Mouse (Mus musculus) gastrocnemius, adult 2 months (tissue): ENCODE measurements at regions not wholly inside any gene's neighbourhood (a gene's known extent, or its start where the extent isn't known, plus 50 kb on each side); places are given as distances from the start of the nearest gene placed in this dataset.
"Not testable (repeated sequence)": the region's sequence is repeated elsewhere in the genome, so short reads cannot be mapped to it uniquely, and the experiment has no call there.

Experiments
- DNase-seq: peaks from one replicate; pipeline ENCODE4 v3.0.0; 2022
- H3K27ac ChIP-seq: fragments of 200-600 bp; 2 replicates; pipeline ENCODE4 v1.8.1; 2022; ENCODE audit warnings: mild to moderate bottlenecking
- H3K4me3 ChIP-seq: fragments of 200-600 bp; 2 replicates; pipeline ENCODE4 v1.8.1; 2022; ENCODE audit warnings: mild to moderate bottlenecking, moderate library complexity
- CTCF ChIP-seq: fragments of 200-600 bp; IDR thresholded peaks from 2 replicates; pipeline ENCODE4 v1.8.1; 2022; ENCODE audit warnings: antibody characterized with exemption, mild to moderate bottlenecking, moderate library complexity
- intact Hi-C: fragments of 180-260 bp; cut with DNase I; formaldehyde crosslinking; loops from one replicate; pipeline ENCODE4 v1.15.1; 2025

DNA sequence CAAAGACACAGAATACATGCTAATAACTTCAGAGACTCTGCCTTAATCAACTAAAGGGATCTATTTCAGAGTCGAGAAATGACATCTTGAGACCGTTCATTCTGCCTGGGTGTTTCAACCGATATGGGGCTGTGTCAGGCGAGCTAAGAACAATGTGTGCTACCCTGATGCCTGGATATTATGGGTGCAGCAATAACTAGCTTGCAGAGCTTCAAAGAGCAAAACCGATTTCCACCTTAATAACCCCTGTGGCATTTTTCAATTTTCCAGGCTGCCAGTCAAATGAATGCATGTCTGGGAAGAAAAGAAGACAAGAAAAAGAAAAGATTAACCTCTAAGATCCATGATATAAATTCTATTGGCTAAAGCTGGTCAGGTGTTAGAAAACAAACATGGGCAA lies 804.0 kb downstream of the Diaph3 start:
- TF ChIP-seq CTCF, result no peak
- no peak for DNase-seq
- intact Hi-C loops, result no loop called here
- Histone ChIP-seq H3K27ac (no peak overlapping the region), H3K4me3 (no peak overlapping the region)

GRCm38 (mm10) chr14:86335284-86335683 lies 805.8 kb downstream of the Diaph3 start:
- intact Hi-C loops, result no loop called here

DNA sequence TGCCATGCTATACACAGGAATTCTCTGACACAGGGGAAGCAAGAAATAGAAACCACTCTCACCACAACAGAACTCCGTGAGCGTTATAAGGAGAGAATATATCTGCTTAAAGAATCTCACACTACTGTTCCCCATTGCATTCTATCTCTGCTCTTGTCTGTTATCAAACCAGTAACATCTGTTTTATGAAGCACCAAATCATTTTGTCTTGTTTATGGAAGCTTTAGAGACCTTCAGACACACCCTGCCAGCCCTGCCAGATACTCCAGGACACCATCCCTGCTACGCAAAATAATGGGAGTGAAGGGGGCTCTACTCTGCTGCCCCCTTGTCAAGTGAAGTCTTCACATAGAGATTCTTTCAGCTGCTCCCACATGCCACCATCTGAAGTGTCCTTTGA lies 811.9 kb downstream of the Diaph3 start:
- DNase-seq, result no peak
- intact Hi-C loops, result no loop called here
- H3K4me3 ChIP-seq, result peak overlapping the region; percentile 56
- no peak for TF ChIP-seq CTCF
- H3K27ac ChIP-seq, result no peak overlapping the region

More at GRCm38 (mm10) chr14:86335284-86335683, 805.8 kb downstream of the Diaph3 start:
- no peak for TF ChIP-seq CTCF
- Histone ChIP-seq H3K4me3 (no peak overlapping the region), H3K27ac (no peak overlapping the region)
- DNase-seq, result no peak

GRCm38 (mm10) chr14:86327646-86328045 lies 813.4 kb downstream of the Diaph3 start:
- TF ChIP-seq CTCF, result no peak
- H3K4me3 ChIP-seq, result no peak overlapping the region
- intact Hi-C loops, result no loop called here
- DNase-seq, result no peak
- no peak overlapping the region for H3K27ac ChIP-seq

DNA sequence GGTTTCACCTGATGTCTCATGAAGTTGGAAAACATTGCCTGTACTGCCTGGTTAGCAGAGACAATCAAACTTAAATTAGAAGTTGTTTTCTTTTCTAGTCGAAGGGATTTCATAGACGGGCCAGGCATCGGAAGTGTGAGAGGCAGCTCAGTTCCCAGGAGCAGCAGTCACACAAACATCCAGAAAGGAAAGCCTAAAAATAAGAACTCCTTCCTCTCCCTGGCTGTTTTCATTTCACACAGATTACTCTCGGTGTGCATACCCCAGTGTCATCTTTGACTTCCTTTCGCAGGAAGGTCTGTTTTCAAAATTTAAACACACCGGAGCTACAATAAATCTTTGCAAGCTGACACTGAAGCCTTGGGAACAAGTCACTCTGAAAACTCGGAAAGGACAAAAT lies 818.7 kb downstream of the Diaph3 start:
- Histone ChIP-seq H3K4me3 (peak overlapping the region; percentile 23), H3K27ac (peak overlapping the region; percentile 16; the same call in 1 of the 2 replicates)
- no peak for TF ChIP-seq CTCF
- intact Hi-C loops, result no loop called here
- DNase-seq, result no peak

DNA sequence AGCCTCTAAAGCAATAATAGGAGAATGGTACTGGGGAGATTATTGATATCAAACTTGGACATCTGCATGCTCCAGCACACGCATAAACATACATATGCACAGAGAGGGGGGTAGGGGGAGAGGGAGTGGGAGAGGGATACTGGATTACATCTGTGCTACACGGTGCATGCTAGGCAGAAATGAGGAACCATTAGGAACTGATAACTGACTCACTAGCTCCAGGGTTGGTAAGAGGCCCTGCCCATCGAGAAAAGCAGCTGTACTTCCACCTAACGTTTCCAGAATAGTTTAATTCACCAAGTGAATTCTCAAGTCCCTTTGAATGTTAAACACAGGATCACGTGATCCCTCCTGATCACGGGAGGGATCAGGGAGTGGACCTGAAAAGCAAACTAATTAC lies 825.1 kb downstream of the Diaph3 start:
- no peak overlapping the region for H3K27ac ChIP-seq
- no peak for TF ChIP-seq CTCF
- no peak overlapping the region for H3K4me3 ChIP-seq
- intact Hi-C loops, result no loop called here
- no peak for DNase-seq

GRCm38 (mm10) chr14:86308949-86309543 lies 832.0 kb downstream of the Diaph3 start:
- intact Hi-C loops, result no loop called here
- Histone ChIP-seq H3K27ac (no peak overlapping the region), H3K4me3 (no peak overlapping the region)
- DNase-seq, result no peak
- no peak for TF ChIP-seq CTCF

GRCm38 (mm10) chr14:86307806-86308205 lies 833.2 kb downstream of the Diaph3 start:
- Histone ChIP-seq H3K27ac (0 out of 2 replicates have a peak overlapping the region, but pooled peaks have one; percentile 12), H3K4me3 (no peak overlapping the region)
- peak; percentile 34 for DNase-seq
- TF ChIP-seq CTCF, result peak; percentile 55
- intact Hi-C loops, result no loop called here

DNA sequence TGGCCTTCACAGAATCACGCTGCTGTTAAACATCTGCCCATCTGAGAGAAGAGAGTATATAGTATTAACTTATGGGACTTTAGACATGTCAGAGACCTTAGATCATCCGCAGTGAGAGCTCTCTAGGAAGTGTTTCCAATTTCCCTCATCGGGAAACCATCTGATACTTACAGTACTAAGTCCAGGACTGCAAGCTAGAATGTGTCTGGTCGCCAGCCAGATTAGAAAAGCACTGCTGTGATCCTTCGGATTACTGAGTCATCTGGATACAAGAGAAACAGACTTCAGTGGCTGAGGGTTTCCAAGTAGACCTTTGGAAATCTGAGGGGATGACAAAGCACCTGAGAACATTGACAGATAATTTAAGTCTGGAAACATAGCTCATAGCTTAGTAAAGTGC lies 839.4 kb downstream of the Diaph3 start:
- no peak for DNase-seq
- intact Hi-C loops, result no loop called here
- H3K27ac ChIP-seq, result no peak overlapping the region
- no peak overlapping the region for H3K4me3 ChIP-seq
- no peak for TF ChIP-seq CTCF

DNA sequence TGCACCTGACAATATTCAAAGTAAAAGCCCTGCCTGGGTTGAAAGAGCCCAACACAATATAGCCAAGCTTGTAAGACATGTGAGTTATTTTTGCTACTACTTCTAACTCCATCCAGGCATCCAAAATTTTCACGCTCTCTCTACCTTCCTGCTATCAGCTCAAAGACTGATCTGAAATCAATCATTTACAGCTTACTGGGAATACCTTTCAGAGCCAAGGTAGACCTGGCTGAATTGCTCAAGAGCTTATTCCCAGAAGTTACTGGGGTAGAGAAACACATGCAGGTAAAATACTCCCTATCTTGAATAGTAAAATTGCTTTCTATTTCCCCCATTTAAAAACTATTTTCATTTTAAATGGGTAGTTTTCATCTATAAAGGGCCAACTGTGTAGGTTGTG lies 840.2 kb downstream of the Diaph3 start:
- no peak overlapping the region for H3K27ac ChIP-seq
- H3K4me3 ChIP-seq, result no peak overlapping the region
- no peak for TF ChIP-seq CTCF
- no peak for DNase-seq
- intact Hi-C loops, result no loop called here

DNA sequence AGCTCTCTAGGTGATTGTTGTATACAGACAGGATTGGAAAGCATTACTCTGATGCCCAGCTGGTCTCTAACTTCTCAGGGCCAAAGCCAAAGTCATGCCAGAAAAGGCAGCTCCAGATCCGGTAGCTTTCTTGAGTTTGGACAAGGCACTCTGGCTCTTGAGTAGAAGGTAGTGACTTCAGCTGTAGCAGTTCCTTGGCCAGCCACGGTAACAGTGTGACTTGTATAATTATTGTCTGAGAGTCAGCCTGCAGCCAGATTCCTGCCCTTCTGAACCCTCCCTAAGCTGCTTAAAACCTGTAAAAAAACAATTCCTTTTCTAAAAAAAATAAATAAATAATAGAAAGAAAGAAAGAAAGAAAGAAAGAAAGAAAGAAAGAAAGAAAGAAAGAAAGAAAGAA lies 843.0 kb downstream of the Diaph3 start:
- no peak for DNase-seq
- intact Hi-C loops, result no loop called here
- TF ChIP-seq CTCF, result no peak
- Histone ChIP-seq H3K4me3 (no peak overlapping the region), H3K27ac (no peak overlapping the region)

- intact Hi-C loops, DNase-seq, H3K4me3 ChIP-seq, H3K27ac ChIP-seq: not testable (repeated sequence)
Observed at GRCm38 (mm10) chr14:86294606-86295005, 846.4 kb downstream of the Diaph3 start.

GRCm38 (mm10) chr14:86293804-86294203 lies 847.2 kb downstream of the Diaph3 start:
- intact Hi-C loops, result no loop called here
- TF ChIP-seq CTCF, result no peak
- H3K27ac ChIP-seq, result no peak overlapping the region

DNA sequence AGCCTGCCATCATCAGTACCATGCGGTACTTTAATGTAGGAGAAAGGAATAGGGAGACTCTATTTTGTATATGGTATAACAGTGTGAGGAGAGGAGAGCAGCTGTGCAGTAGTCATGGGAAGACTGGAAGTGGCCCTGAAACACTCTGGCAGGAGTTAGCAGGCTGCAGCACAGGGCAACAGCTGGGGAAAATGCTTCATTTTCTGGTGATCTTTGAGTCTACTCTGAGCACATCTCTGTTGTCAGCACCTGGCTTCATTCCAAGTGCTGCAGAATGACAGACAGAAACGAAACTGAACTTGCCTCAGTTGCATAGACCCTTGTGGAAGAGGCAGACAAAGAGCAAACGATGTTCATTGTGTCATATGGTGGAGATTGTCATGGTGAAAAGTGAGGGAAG lies 847.7 kb downstream of the Diaph3 start:
- intact Hi-C loops, result no loop called here
- Histone ChIP-seq H3K4me3 (no peak overlapping the region), H3K27ac (no peak overlapping the region)
- TF ChIP-seq CTCF, result no peak
- DNase-seq, result no peak

More at GRCm38 (mm10) chr14:86293804-86294203, 847.2 kb downstream of the Diaph3 start:
- no peak for DNase-seq
- no peak overlapping the region for H3K4me3 ChIP-seq
